Mouse (Mus musculus) limb, embryonic 11.5 days (tissue): ENCODE measurements around the gene Pcbp1. TPM values are rescaled to one million over a fixed set of nuclear protein-coding genes. Genes with fewer than 3 reads are reported as not detected.

Source experiments
- ATAC-seq: fragments of 200-750 bp; cut with Nextera tagmentation; 2 replicates; pipeline ENCODE4 v1.8.0; 2017; ENCODE audit warnings: low read depth; ENCODE audit not compliant: insufficient number of reproducible peaks, low FRiP score, low TSS enrichment
- DNase-seq: peaks from one replicate; pipeline ENCODE4 v3.0.0-alpha.2; 2015; ENCODE audit warnings: low spot score
- H3K27ac ChIP-seq: fragments of 300-500 bp; sonication (generic); replicated peaks from 2 replicates; pipeline ENCODE4 v1.5.1; 2014; ENCODE audit warnings: low read depth, mild to moderate bottlenecking, low read length
- H3K27me3 ChIP-seq: fragments of 300-500 bp; sonication (generic); 2 replicates; pipeline ENCODE4 v1.6.1; 2014; ENCODE audit warnings: mild to moderate bottlenecking, low read length, mixed read lengths; ENCODE audit not compliant: control insufficient read depth, insufficient read depth
- H3K36me3 ChIP-seq: fragments of 300-500 bp; sonication (generic); 2 replicates; pipeline ENCODE4 v1.6.1; 2014; ENCODE audit warnings: mild to moderate bottlenecking, low read length, moderate library complexity, mixed read lengths; ENCODE audit not compliant: control insufficient read depth, insufficient read depth
- H3K4me1 ChIP-seq: fragments of 300-500 bp; sonication (generic); 2 replicates; pipeline ENCODE4 v1.6.1; 2014; ENCODE audit warnings: low read length, mixed read lengths; ENCODE audit not compliant: control insufficient read depth, insufficient read depth
- H3K4me2 ChIP-seq: fragments of 300-500 bp; sonication (generic); 2 replicates; pipeline ENCODE4 v1.6.1; 2014; ENCODE audit warnings: low read depth, mild to moderate bottlenecking, moderate library complexity; ENCODE audit not compliant: severe bottlenecking
- H3K4me3 ChIP-seq: fragments of 300-500 bp; sonication (generic); 2 replicates; pipeline ENCODE4 v1.5.1; 2014; ENCODE audit warnings: low read depth, low read length
- H3K9ac ChIP-seq: fragments of 300-500 bp; sonication (generic); 2 replicates; pipeline ENCODE4 v1.6.1; 2014; ENCODE audit warnings: mild to moderate bottlenecking, low read length
- H3K9me3 ChIP-seq: fragments of 300-500 bp; sonication (generic); 2 replicates; pipeline ENCODE4 v1.6.1; 2016; ENCODE audit warnings: low read length; ENCODE audit not compliant: control insufficient read depth
- WGBS: fragments of 180-500 bp; shearing (Covaris S2); extraction: QIAGEN DNeasy Blood & Tissue Kit; methylation state at CpG from one replicate; pipeline ENCODE4 v1.1.7; 2014; 5-methylcytosine and 5-hydroxymethylcytosine counted together
- microRNA-seq: library from miRNA; unstranded; fragments of <30 nt; microRNA quantifications from one replicate; pipeline ENCODE4, GENCODE M21; 2016
- polyA plus RNA-seq: library from polyadenylated mRNA; unstranded; fragments of >200 nt; fragmentation: Nextera tagmentation; extraction: Ambion mirVana; gene quantifications from 2 replicates; pipeline ENCODE4 v1.2.1, GENCODE M21; 2014

Pcbp1 gene
- polyA plus RNA-seq, 1 experiment from 2014 or later = 499 TPM

- peaks cover 20% of the 10 kb centered on the region for H3K4me1 ChIP-seq
These were observed 45.8 kb downstream of the Pcbp1 start for GRCm38 (mm10) chr6:86480189-86480831.

GRCm38 (mm10) chr6:86479816-86480188 lies 46.3 kb downstream of the Pcbp1 start:
- H3K9me3 ChIP-seq = no peaks in the 10 kb centered on the region
- H3K4me3 ChIP-seq = no peak overlapping the region
- peak; percentile 16; the same call in 1 of the 2 replicates for ATAC-seq
- DNase-seq = no peak
- H3K4me1 ChIP-seq = peaks cover 20% of the 10 kb centered on the region
- H3K27me3 ChIP-seq = no peaks in the 10 kb centered on the region
- no peak overlapping the region for H3K4me2 ChIP-seq
- H3K9ac ChIP-seq = no peak overlapping the region
- H3K36me3 ChIP-seq = no peaks in the 10 kb centered on the region
- H3K27ac ChIP-seq = peak overlapping the region; percentile 91

More at GRCm38 (mm10) chr6:86480189-86480831, 45.8 kb downstream of the Pcbp1 start:
- DNase-seq = peak; percentile 42
- Histone ChIP-seq H3K27ac (peak overlapping the region; percentile 91), H3K9ac (peak overlapping the region; percentile 40; the same call in 1 of the 2 replicates), H3K4me2 (peak overlapping the region; percentile 27; the same call in 1 of the 2 replicates), H3K9me3 (no peaks in the 10 kb centered on the region), H3K36me3 (no peaks in the 10 kb centered on the region), H3K4me3 (no peak overlapping the region), H3K27me3 (no peaks in the 10 kb centered on the region)
- WGBS = 33% methylated on average over 9 of the region's 9 CpGs
- peak; percentile 58; the same call in 1 of the 2 replicates for ATAC-seq

GRCm38 (mm10) chr6:86479311-86479710 lies 46.8 kb downstream of the Pcbp1 start:
- Histone ChIP-seq H3K4me2 (no peak overlapping the region; the same call in 1 of the 2 replicates), H3K4me1 (peaks cover 20% of the 10 kb centered on the region), H3K27me3 (no peaks in the 10 kb centered on the region), H3K27ac (peak overlapping the region; percentile 76), H3K9ac (no peak overlapping the region), H3K36me3 (no peaks in the 10 kb centered on the region), H3K9me3 (no peaks in the 10 kb centered on the region), H3K4me3 (no peak overlapping the region)
- no peak for ATAC-seq
- no peak for DNase-seq
- WGBS = 57% methylated on average over 3 of the region's 3 CpGs

GRCm38 (mm10) chr6:86476931-86477330 lies 49.2 kb downstream of the Pcbp1 start:
- Histone ChIP-seq H3K9ac (no peak overlapping the region), H3K36me3 (no peaks in the 10 kb centered on the region), H3K4me3 (no peak overlapping the region), H3K27ac (no peak overlapping the region), H3K4me1 (peaks cover 29% of the 10 kb centered on the region), H3K9me3 (no peaks in the 10 kb centered on the region), H3K4me2 (no peak overlapping the region), H3K27me3 (no peaks in the 10 kb centered on the region)
- 90% methylated on average over 5 of the region's 5 CpGs for WGBS
- no peak for DNase-seq
- no peak for ATAC-seq

GRCm38 (mm10) chr6:86475462-86476167 lies 50.5 kb downstream of the Pcbp1 start:
- H3K4me1 ChIP-seq = peaks cover 27% of the 10 kb centered on the region
- WGBS = 78% methylated on average over 9 of the region's 9 CpGs

GRCm38 (mm10) chr6:86474646-86475181 lies 51.4 kb downstream of the Pcbp1 start:
- H3K36me3 ChIP-seq = no peaks in the 10 kb centered on the region
- peaks cover 23% of the 10 kb centered on the region for H3K4me1 ChIP-seq
- no peak overlapping the region for H3K27ac ChIP-seq
- ATAC-seq (no peak), DNase-seq (no peak)
- no peak overlapping the region for H3K4me2 ChIP-seq
- H3K9me3 ChIP-seq = no peaks in the 10 kb centered on the region
- H3K4me3 ChIP-seq = no peak overlapping the region
- no peaks in the 10 kb centered on the region for H3K27me3 ChIP-seq
- no peak overlapping the region for H3K9ac ChIP-seq

More at GRCm38 (mm10) chr6:86475462-86476167, 50.5 kb downstream of the Pcbp1 start:
- Histone ChIP-seq H3K36me3 (no peaks in the 10 kb centered on the region), H3K9me3 (no peaks in the 10 kb centered on the region), H3K27ac (peak overlapping the region; percentile 25; the same call in 1 of the 2 replicates), H3K9ac (no peak overlapping the region), H3K4me3 (no peak overlapping the region), H3K27me3 (no peaks in the 10 kb centered on the region), H3K4me2 (no peak overlapping the region)
- DNase-seq = no peak
- no peak for ATAC-seq

Small RNA genes within 50 kb of the gene (microRNA-seq; reads per million reads assigned to microRNA genes)
- gene Gm22184 = not detected

Other genes with a start within 250 kb of the Pcbp1 start
- gene Fam136a, start 160.7 kb downstream of the Pcbp1 start, polyA plus RNA-seq = 164 and 171 TPM in 2 replicates
- gene Snrpg, start 155.0 kb downstream of the Pcbp1 start, polyA plus RNA-seq = 903 and 919 TPM in 2 replicates
- gene Pcyox1, start 129.2 kb downstream of the Pcbp1 start, polyA plus RNA-seq = 61.0 and 61.1 TPM in 2 replicates
- 246 and 268 TPM in 2 replicates for gene Tia1, start 122.1 kb downstream of the Pcbp1 start, polyA plus RNA-seq
- gene Gm44790, start 99.7 kb downstream of the Pcbp1 start, polyA plus RNA-seq = 0.95 TPM in 1 of 2 replicates, not detected in the other
- gene C87436, start 87.9 kb downstream of the Pcbp1 start, polyA plus RNA-seq = 23.7 and 24.8 TPM in 2 replicates
- 0.99 and 1.3 TPM in 2 replicates for gene Asprv1, start 101.8 kb upstream of the Pcbp1 start, polyA plus RNA-seq
- 12.8 and 13.4 TPM in 2 replicates for gene Mxd1, start 142.8 kb upstream of the Pcbp1 start, polyA plus RNA-seq
- 152 and 154 TPM in 2 replicates for gene Snrnp27, start 158.2 kb upstream of the Pcbp1 start, polyA plus RNA-seq
- gene Gmcl1, start 207.1 kb upstream of the Pcbp1 start, polyA plus RNA-seq = 43.0 and 49.4 TPM in 2 replicates